Mouse (Mus musculus) cortical plate, adult 2 months (tissue): ENCODE measurements at regions not wholly inside any gene's neighbourhood (a gene's known extent, or its start where the extent isn't known, plus 50 kb on each side); places are given as distances from the start of the nearest gene placed in this dataset.

Experiments
- H3K27ac ChIP-seq: fragments of 200-500 bp; 2 replicates; pipeline ENCODE4 v1.5.1; 2012; ENCODE audit warnings: low read length, control low read depth, inconsistent platforms; ENCODE audit not compliant: insufficient read depth
- H3K4me1 ChIP-seq: fragments of 200-500 bp; 2 replicates; pipeline ENCODE4 v1.6.1; 2011; ENCODE audit warnings: low read length; ENCODE audit not compliant: control insufficient read depth, insufficient read depth
- H3K4me3 ChIP-seq: fragments of 200-500 bp; 2 replicates; pipeline ENCODE4 v1.5.1; 2011; ENCODE audit warnings: mild to moderate bottlenecking, low read length, control low read depth; ENCODE audit not compliant: insufficient read depth
- CTCF ChIP-seq: fragments of 200-500 bp; IDR thresholded peaks from 2 replicates; pipeline ENCODE4 v1.5.1; 2011; ENCODE audit warnings: mild to moderate bottlenecking, control low read depth, low read length; ENCODE audit not compliant: insufficient read depth; ENCODE audit errors: extremely low read depth
- POLR2A ChIP-seq: fragments of 200-500 bp; IDR thresholded peaks from 2 replicates; pipeline ENCODE4 v1.6.1; 2011; ENCODE audit warnings: mild to moderate bottlenecking, low read length, control low read depth; ENCODE audit not compliant: insufficient read depth; ENCODE audit errors: extremely low read depth

- TF ChIP-seq POLR2A (no peak), CTCF (no peak)
- H3K27ac ChIP-seq = no peak overlapping the region
- peaks cover 6% of the 10 kb centered on the region; the same call in 1 of the 2 replicates for H3K4me1 ChIP-seq
- no peak overlapping the region for H3K4me3 ChIP-seq
Observed at GRCm38 (mm10) chr1:90288892-90289731, 85.3 kb downstream of the Ackr3 start.

GRCm38 (mm10) chr1:90289732-90290215 is 86.0 kb downstream of the Ackr3 start:
- TF ChIP-seq POLR2A (no peak), CTCF (no peak)
- Histone ChIP-seq H3K4me1 (peaks cover 5% of the 10 kb centered on the region; the same call in 1 of the 2 replicates), H3K4me3 (no peak overlapping the region), H3K27ac (no peak overlapping the region)

DNA sequence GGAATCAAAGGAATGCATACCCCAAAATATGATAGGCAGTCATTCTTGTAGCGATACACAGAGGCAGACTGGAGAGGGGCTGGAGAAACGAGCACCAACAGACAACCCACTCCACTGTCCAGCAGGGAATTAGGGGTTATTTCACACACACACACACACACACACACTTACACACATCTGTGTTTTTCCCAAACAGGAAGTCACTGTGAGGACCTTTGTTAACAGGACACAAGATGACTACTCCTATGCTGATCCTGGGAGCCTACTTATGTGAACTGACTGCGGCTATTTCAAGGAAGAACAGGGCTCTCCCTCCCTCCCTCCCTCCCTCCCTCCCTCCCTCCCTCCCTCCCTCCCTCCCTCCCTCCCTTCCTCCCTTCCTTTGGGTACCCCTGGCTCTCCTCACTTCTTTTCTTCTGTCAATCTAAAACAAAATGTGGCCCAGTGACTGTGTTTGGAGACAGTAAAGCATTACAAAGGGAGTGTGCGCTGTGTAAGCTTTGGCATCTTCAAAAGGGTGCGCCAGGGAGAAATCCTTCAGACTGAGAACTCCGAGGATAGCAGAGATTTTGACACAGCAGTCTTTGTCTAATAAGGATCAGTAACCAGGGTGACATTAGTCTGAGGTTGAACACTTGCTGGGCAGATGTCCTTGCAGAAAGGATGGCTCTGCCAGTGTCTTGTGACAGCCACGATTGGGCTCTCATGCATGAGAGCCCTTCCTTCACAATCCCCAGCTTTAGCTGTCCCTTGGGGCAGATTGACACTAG is 86.8 kb downstream of the Ackr3 start:
- TF ChIP-seq CTCF (no peak), POLR2A (no peak)
- no peak overlapping the region for H3K4me3 ChIP-seq
- 0 out of 2 replicates have a peak, but pooled peaks cover 5% of the 10 kb centered on the region for H3K4me1 ChIP-seq
- no peak overlapping the region for H3K27ac ChIP-seq

DNA sequence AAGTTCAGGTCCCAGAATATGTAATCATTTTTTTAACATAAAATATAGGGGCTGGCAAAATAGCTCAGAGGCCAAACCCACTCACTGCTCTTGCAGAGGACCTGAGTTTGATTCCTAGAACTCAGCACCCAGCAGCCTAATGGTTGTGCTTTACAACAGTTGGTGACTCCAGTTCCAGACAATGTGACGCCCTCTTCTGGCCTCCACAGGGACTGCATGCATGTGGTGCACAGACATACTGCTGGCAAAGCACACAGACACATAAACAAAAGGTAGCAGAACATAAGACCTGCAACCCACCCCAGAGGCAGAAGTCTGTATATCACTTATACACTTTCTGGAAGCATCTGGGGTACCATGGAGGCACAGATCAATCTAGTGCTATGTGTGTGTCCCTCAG is 87.5 kb downstream of the Ackr3 start:
- H3K27ac ChIP-seq = no peak overlapping the region
- no peak for TF ChIP-seq POLR2A
- no peak for TF ChIP-seq CTCF
- H3K4me3 ChIP-seq = no peak overlapping the region
- H3K4me1 ChIP-seq = 0 out of 2 replicates have a peak, but pooled peaks cover 5% of the 10 kb centered on the region

GRCm38 (mm10) chr1:90297751-90298150 is 94.0 kb downstream of the Ackr3 start:
- Histone ChIP-seq H3K4me3 (no peak overlapping the region), H3K27ac (no peak overlapping the region), H3K4me1 (no peaks in the 10 kb centered on the region)
- TF ChIP-seq POLR2A (no peak), CTCF (no peak)

GRCm38 (mm10) chr1:90300229-90300628 is 96.4 kb downstream of the Ackr3 start:
- Histone ChIP-seq H3K4me3 (no peak overlapping the region), H3K4me1 (no peaks in the 10 kb centered on the region), H3K27ac (no peak overlapping the region)
- TF ChIP-seq CTCF = no peak
- no peak for TF ChIP-seq POLR2A

- Histone ChIP-seq H3K4me1 (no peaks in the 10 kb centered on the region), H3K4me3 (no peak overlapping the region), H3K27ac (no peak overlapping the region)
- TF ChIP-seq CTCF (no peak), POLR2A (no peak)
Observed at GRCm38 (mm10) chr1:90304331-90304730, 100.6 kb downstream of the Ackr3 start.

DNA sequence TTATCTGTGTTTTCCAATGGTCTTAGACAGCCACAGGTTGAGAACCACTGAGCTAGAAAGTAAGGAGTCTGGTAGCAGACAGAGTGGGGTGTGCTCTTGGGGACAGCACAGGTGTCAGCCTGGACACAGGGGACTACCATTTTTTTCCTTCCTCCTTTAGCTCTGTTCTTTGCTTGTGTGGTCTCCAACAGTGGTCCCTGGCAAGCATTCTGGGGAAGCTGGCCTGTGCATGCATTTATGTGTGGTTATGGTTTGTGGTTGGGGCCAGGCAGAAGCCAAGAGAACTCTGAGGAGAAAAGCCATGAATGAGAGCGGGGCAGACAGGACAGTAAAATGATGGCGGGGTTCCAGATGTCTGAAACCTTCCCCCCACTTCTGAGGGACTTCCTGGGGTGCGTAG is 107.2 kb downstream of the Ackr3 start:
- Histone ChIP-seq H3K4me3 (no peak overlapping the region), H3K4me1 (no peaks in the 10 kb centered on the region), H3K27ac (no peak overlapping the region)
- no peak for TF ChIP-seq CTCF
- no peak for TF ChIP-seq POLR2A

GRCm38 (mm10) chr1:90311649-90312442 is 108.1 kb downstream of the Ackr3 start:
- H3K27ac ChIP-seq = no peak overlapping the region
- no peak overlapping the region for H3K4me3 ChIP-seq
- TF ChIP-seq POLR2A (no peak), CTCF (no peak)
- no peaks in the 10 kb centered on the region for H3K4me1 ChIP-seq
